Mouse (Mus musculus) stomach, adult 2 months (tissue): ENCODE results near the gene Tmem206. TPM values are rescaled to one million over a fixed set of nuclear protein-coding genes. Genes with fewer than 3 reads are reported as not detected.

Experiments used
- polyA plus RNA-seq: library from polyadenylated mRNA; depleted of rRNA; stranded (reverse); fragments of >200 nt; gene quantifications from 2 replicates; pipeline ENCODE4 v1.2.3, GENCODE M21; 2012; rRNA removed

Gene Tmem206
- polyA plus RNA-seq, result 1.3 TPM in 2 replicates

DNA sequence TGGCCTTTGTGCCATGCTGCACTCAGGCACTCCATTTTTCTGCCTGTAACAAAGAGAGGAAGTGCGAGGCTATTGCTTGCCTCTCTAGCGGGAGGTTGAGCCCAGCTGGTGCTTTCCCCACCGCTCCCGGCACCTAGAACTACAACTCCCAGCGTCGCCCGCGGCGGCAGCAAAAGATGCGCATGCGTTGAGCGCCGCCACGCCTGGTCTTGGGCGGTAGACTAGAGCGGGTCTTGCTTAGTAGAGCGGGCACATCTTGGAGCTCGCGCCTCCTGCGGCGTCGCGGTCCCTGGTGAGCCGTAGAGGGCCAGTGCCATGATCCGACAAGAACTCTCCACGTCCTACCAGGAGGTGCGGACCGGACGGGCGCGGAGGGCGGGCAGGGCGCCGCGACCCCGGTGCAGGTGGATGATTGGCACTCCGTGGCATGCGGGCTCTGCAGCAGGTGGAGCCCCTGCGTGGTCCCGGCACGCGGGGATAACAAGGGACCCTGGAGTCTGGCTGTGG is at the start of gene Tmem206:
Gene Tmem206, plus strand, starts transcription at position 187 of the 507 bp plus-strand sequence.

DNA sequence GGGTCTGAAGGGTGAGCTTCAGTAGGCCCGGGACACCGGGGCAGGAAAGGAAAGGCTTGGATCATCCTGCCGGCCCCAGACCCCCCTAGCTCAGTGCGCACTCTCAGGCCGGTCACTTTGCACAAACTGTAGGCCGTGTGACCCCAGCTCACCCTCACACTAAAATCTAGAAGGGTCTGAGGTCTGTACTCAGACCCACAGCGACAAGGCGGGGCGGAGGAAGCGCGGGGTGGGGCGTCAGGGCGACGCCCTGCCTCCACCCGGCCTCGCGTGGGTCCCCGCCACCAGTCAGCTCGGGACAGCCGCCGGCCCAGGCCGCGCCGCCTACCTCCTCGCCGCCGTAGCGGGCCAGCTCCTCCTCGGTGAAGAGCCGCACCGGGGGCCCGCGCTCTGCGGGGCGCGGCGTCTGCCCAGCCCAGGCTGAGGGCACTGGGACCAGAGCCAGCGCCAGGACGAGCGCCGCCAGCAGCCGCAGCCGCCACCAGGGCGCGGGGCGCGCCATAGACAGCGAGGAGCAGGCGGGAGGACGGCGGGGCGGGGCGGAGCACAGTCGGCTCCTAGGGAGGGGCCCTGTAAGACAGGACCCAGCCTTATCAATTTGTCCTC is 8.0 kb upstream of the Tmem206 start, which contains the start of gene Nenf:
Gene Nenf, minus strand, starts transcription at position 604 of the 606 bp plus-strand sequence.

Other genes starting within 250 kb of the Tmem206 start
- 1.4 and 3.4 TPM in 2 replicates for gene Batf3, start 228.1 kb upstream of the Tmem206 start, polyA plus RNA-seq
- gene Fam71a, start 161.1 kb upstream of the Tmem206 start, polyA plus RNA-seq, result not detected in 2 replicates
- 4.1 and 14.2 TPM in 2 replicates for gene Atf3, start 107.9 kb upstream of the Tmem206 start, polyA plus RNA-seq
- gene Nenf, start 7.7 kb upstream of the Tmem206 start, polyA plus RNA-seq, result 69.6 and 117 TPM in 2 replicates
- gene Ppp2r5a, start 77.4 kb downstream of the Tmem206 start, polyA plus RNA-seq, result 22.6 and 32.0 TPM in 2 replicates
- gene Dtl, start 249.6 kb downstream of the Tmem206 start, polyA plus RNA-seq, result 0.23 and 0.39 TPM in 2 replicates
- 4.4 and 6.5 TPM in 2 replicates for gene Ints7, start 249.7 kb downstream of the Tmem206 start, polyA plus RNA-seq